Mouse (Mus musculus): ENCODE measurements around the gene Rgs19. TPM values are rescaled to one million over a fixed set of nuclear protein-coding genes. Genes with fewer than 3 reads are reported as not detected.
A peak's percentile ranks its signal among the peaks of the same experiment; 100 is the strongest.

Gene Rgs19
- total and polyA plus RNA-seq, 2 experiments from 2014 or later: 43.7 to 56.4 TPM

DNA sequence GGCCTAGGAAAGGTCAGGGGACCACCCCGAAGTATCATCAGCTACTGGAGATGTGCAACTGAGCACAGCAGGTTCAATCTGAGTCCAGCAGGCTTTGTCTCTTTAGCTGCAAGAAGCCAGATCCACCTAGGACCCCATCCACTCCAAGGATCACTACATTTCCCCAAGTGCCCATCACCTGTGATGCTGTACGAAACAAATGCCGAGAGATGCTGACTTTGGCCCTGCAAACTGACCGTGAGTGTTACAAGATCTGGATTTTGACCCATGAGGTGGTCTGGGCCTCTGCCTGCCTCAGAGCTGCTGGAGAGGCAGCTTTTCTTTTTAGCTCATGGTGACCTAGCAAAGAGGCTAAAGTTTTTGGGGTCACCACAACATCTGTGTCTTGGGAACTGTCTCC, 8.1 kb downstream of the Rgs19 start:
- peaks cover 13% of the 10 kb centered on the region for H3K4me1 ChIP-seq (ENCODE audit: insufficient read depth)
- WGBS: 94% methylated on average over 4 of the region's 4 CpGs
- H3K27me3 ChIP-seq (ENCODE audit: insufficient read depth, low read length): no peaks in the 10 kb centered on the region
- no peak for TF ChIP-seq CTCF (IDR thresholded peaks at IDR 0.05; ENCODE audit: low read depth)
- H3K4me2 ChIP-seq (ENCODE audit: low read depth): no peak overlapping the region
- DNase-seq: no peak
- no peak overlapping the region for H3K27ac ChIP-seq (ENCODE audit: low read depth, low read length)
- H3K4me3 ChIP-seq (ENCODE audit: low read depth, low read length): no peak overlapping the region
- H3K9me3 ChIP-seq (ENCODE audit: low read length): no peaks in the 10 kb centered on the region
- no peak for ATAC-seq
- H3K9ac ChIP-seq: no peak overlapping the region
- H3K36me3 ChIP-seq (ENCODE audit: insufficient read depth): peaks cover 46% of the 10 kb centered on the region

- Histone ChIP-seq H3K27ac (ENCODE audit: low read depth, low read length) (no peak overlapping the region), H3K27me3 (ENCODE audit: insufficient read depth, low read length) (no peaks in the 10 kb centered on the region), H3K4me3 (ENCODE audit: low read depth, low read length) (no peak overlapping the region), H3K9me3 (ENCODE audit: low read length) (no peaks in the 10 kb centered on the region), H3K9ac (no peak overlapping the region), H3K4me2 (ENCODE audit: low read depth) (no peak overlapping the region), H3K36me3 (ENCODE audit: insufficient read depth) (peaks cover 46% of the 10 kb centered on the region), H3K4me1 (ENCODE audit: insufficient read depth) (peaks cover 13% of the 10 kb centered on the region)
- 91% methylated on average over 1 of the region's 1 CpGs for WGBS
- ATAC-seq (no peak), DNase-seq (no peak)
- TF ChIP-seq CTCF (IDR thresholded peaks at IDR 0.05; ENCODE audit: low read depth): no peak
Observed at GRCm38 (mm10) chr2:181684713-181685112, 9.1 kb downstream of the Rgs19 start.

GRCm38 (mm10) chr2:181683381-181683780, 10.4 kb downstream of the Rgs19 start:
- DNase-seq (no peak), ATAC-seq (no peak)
- H3K4me3 ChIP-seq (ENCODE audit: low read depth, low read length): no peak overlapping the region
- no peak overlapping the region for H3K4me2 ChIP-seq (ENCODE audit: low read depth)
- no peak overlapping the region for H3K27ac ChIP-seq (ENCODE audit: low read depth, low read length)
- 70% methylated on average over 4 of the region's 4 CpGs for WGBS
- H3K9me3 ChIP-seq (ENCODE audit: low read length): no peaks in the 10 kb centered on the region
- no peaks in the 10 kb centered on the region for H3K27me3 ChIP-seq (ENCODE audit: insufficient read depth, low read length)
- no peak overlapping the region for H3K9ac ChIP-seq
- H3K36me3 ChIP-seq (ENCODE audit: insufficient read depth): peaks cover 35% of the 10 kb centered on the region
- no peak for TF ChIP-seq CTCF (IDR thresholded peaks at IDR 0.05; ENCODE audit: low read depth)
- H3K4me1 ChIP-seq (ENCODE audit: insufficient read depth): peaks cover 13% of the 10 kb centered on the region

- H3K27me3 ChIP-seq (ENCODE audit: insufficient read depth, low read length): no peaks in the 10 kb centered on the region
- WGBS: 95% methylated on average over 1 of the region's 1 CpGs
- H3K4me3 ChIP-seq (ENCODE audit: low read depth, low read length): no peak overlapping the region
- no peak overlapping the region for H3K27ac ChIP-seq (ENCODE audit: low read depth, low read length)
- no peak overlapping the region for H3K4me2 ChIP-seq (ENCODE audit: low read depth)
- no peak for TF ChIP-seq CTCF (IDR thresholded peaks at IDR 0.05; ENCODE audit: low read depth)
- peaks cover 13% of the 10 kb centered on the region for H3K4me1 ChIP-seq (ENCODE audit: insufficient read depth)
- no peak for DNase-seq
- no peaks in the 10 kb centered on the region for H3K9me3 ChIP-seq (ENCODE audit: low read length)
- peaks cover 21% of the 10 kb centered on the region for H3K36me3 ChIP-seq (ENCODE audit: insufficient read depth)
- no peak for ATAC-seq
- no peak overlapping the region for H3K9ac ChIP-seq
Observed at GRCm38 (mm10) chr2:181681978-181682377, 11.8 kb downstream of the Rgs19 start.

GRCm38 (mm10) chr2:181680716-181681117, 13.1 kb downstream of the Rgs19 start:
- peak; percentile 46 for DNase-seq
- WGBS: 12% methylated on average over 7 of the region's 7 CpGs
- Histone ChIP-seq H3K27me3 (ENCODE audit: insufficient read depth, low read length) (no peaks in the 10 kb centered on the region), H3K9me3 (ENCODE audit: low read length) (no peaks in the 10 kb centered on the region), H3K4me1 (ENCODE audit: insufficient read depth) (peaks cover 15% of the 10 kb centered on the region), H3K27ac (ENCODE audit: low read depth, low read length) (peak overlapping the region; percentile 67), H3K36me3 (ENCODE audit: insufficient read depth) (peaks cover 13% of the 10 kb centered on the region), H3K9ac (peak overlapping the region; percentile 88), H3K4me3 (ENCODE audit: low read depth, low read length) (peak overlapping the region; percentile 72), H3K4me2 (ENCODE audit: low read depth) (peak overlapping the region; percentile 97)
- no peak for TF ChIP-seq CTCF (IDR thresholded peaks at IDR 0.05; ENCODE audit: low read depth)
- ATAC-seq: peak; percentile 60

GRCm38 (mm10) chr2:181679951-181680715, 13.6 kb downstream of the Rgs19 start, which contains the start of gene Tcea2:
Tcea2 (plus strand) TSS chr2:181680310.
- peak within 1 kb of the TSS; percentile 97 for H3K4me2 ChIP-seq (ENCODE audit: low read depth)
- peak; percentile 42 for TF ChIP-seq CTCF (IDR thresholded peaks at IDR 0.05; ENCODE audit: low read depth)
- no peaks in the 10 kb centered on the region for H3K27me3 ChIP-seq (ENCODE audit: insufficient read depth, low read length)
- H3K27ac ChIP-seq (ENCODE audit: low read depth, low read length): peak within 1 kb of the TSS; percentile 67
- H3K9ac ChIP-seq: peak within 1 kb of the TSS; percentile 88
- no peaks in the 10 kb centered on the region for H3K9me3 ChIP-seq (ENCODE audit: low read length)
- DNase-seq (peak; percentile 84), ATAC-seq (peak; percentile 44)
- peak within 1 kb of the TSS; percentile 72 for H3K4me3 ChIP-seq (ENCODE audit: low read depth, low read length)
- WGBS: under 1% methylated on average over 59 of the region's 69 CpGs
- peaks cover 10% of the 10 kb centered on the region; the same call in 1 of the 2 replicates for H3K36me3 ChIP-seq (ENCODE audit: insufficient read depth)
- H3K4me1 ChIP-seq (ENCODE audit: insufficient read depth): peaks cover 21% of the 10 kb centered on the region

- DNase-seq (peak; percentile 85), ATAC-seq (peak; percentile 75)
- peaks cover 21% of the 10 kb centered on the region for H3K4me1 ChIP-seq (ENCODE audit: insufficient read depth)
- H3K27ac ChIP-seq (ENCODE audit: low read depth, low read length): no peak overlapping the region
- 47% methylated on average over 1 of the region's 1 CpGs for WGBS
- no peak overlapping the region for H3K9ac ChIP-seq
- no peak overlapping the region for H3K4me2 ChIP-seq (ENCODE audit: low read depth)
- H3K9me3 ChIP-seq (ENCODE audit: low read length): no peaks in the 10 kb centered on the region
- TF ChIP-seq CTCF (IDR thresholded peaks at IDR 0.05; ENCODE audit: low read depth): peak; percentile 98
- peaks cover 2% of the 10 kb centered on the region; the same call in 1 of the 2 replicates for H3K36me3 ChIP-seq (ENCODE audit: insufficient read depth)
- 0 out of 2 replicates have a peak, but pooled peaks cover 3% of the 10 kb centered on the region for H3K27me3 ChIP-seq (ENCODE audit: insufficient read depth, low read length)
- H3K4me3 ChIP-seq (ENCODE audit: low read depth, low read length): no peak overlapping the region
Observed at GRCm38 (mm10) chr2:181678780-181679179, 15.0 kb downstream of the Rgs19 start.
